Mouse (Mus musculus): Measurements from ENCODE around the gene Cstf2t. TPM values are rescaled to one million over a fixed set of nuclear protein-coding genes. Genes with fewer than 3 reads are reported as not detected.
A peak's percentile ranks its signal among the peaks of the same experiment; 100 is the strongest.

Gene Cstf2t
- total and polyA plus RNA-seq, 3 experiments = 22.8 to 44.5 (median 23.7) TPM

GRCm38 (mm10) chr19:31106835-31107554 lies 24.4 kb downstream of the Cstf2t start:
- no peak overlapping the region for H3K4me2 ChIP-seq (ENCODE audit: insufficient read depth, low read depth, poor library complexity, severe bottlenecking)
- no peak overlapping the region for H3K4me3 ChIP-seq (replicated peaks in 1 of 3; ENCODE audit: low read depth in 2 of 3, low read length in 2 of 3, poor library complexity in 1 of 3)
- H3K36me3 ChIP-seq (replicated peaks in 1 of 2; ENCODE audit: control insufficient read depth in 1 of 2, insufficient read depth in 1 of 2, low read length in 1 of 2) = no peaks in the 10 kb centered on the region
- no peaks in the 10 kb centered on the region for H3K27me3 ChIP-seq (replicated peaks)
- no peaks in the 10 kb centered on the region for H3K4me1 ChIP-seq (ENCODE audit: control insufficient read depth in 1 of 2, insufficient read depth in 2 of 2)
- in situ Hi-C loops (cut with MboI; ENCODE audit: low pct_ligation_motif_present, low pct_unique_long_range_greater_than_20kb, low sequenced_read_pairs) (no loop called here), dilution Hi-C loops (cut with MboI; ENCODE audit: extremely low pct_ligation_motif_present, extremely low pct_unique_long_range_greater_than_20kb, low sequenced_read_pairs) (no loop called here)
- TF ChIP-seq POLR2AphosphoS2 (IDR thresholded peaks at IDR 0.05; ENCODE audit: low read depth, low read length) (no peak), USF1 (IDR thresholded peaks at IDR 0.05; ENCODE audit: low read depth, low read length) (no peak), EP300 (IDR thresholded peaks at IDR 0.05; ENCODE audit: low read length) (no peak), CHD1 (IDR thresholded peaks at IDR 0.05; ENCODE audit: low read depth, low read length) (no peak), POLR2A (IDR thresholded peaks at IDR 0.05; ENCODE audit: low read depth, low read length) (no peak), NELFE (IDR thresholded peaks at IDR 0.05; ENCODE audit: low read depth, low read length) (no peak), TCF12 (IDR thresholded peaks at IDR 0.05; ENCODE audit: low read depth, low read length) (no peak), TBP (conservative IDR thresholded peaks at IDR 0.05; ENCODE audit: low read depth, low read length) (no peak), HCFC1 (IDR thresholded peaks at IDR 0.05; ENCODE audit: low read depth, low read length) (no peak)
- no peaks in the 10 kb centered on the region for H3K9me3 ChIP-seq (replicated peaks; ENCODE audit: low read length)
- DNase-seq (ENCODE audit: extremely low read depth) = no peak
- no peak overlapping the region for H3K9ac ChIP-seq (ENCODE audit: insufficient read depth, low read depth)
- no peak overlapping the region for H3K27ac ChIP-seq (ENCODE audit: insufficient read depth, low read depth)
- H3K79me2 ChIP-seq (replicated peaks; ENCODE audit: control insufficient read depth, extremely low read depth, insufficient read depth, poor library complexity, severe bottlenecking) = no peaks in the 10 kb centered on the region

GRCm38 (mm10) chr19:31114690-31115089 lies 32.1 kb downstream of the Cstf2t start:
- Histone ChIP-seq H3K9me3 (replicated peaks; ENCODE audit: low read length) (no peaks in the 10 kb centered on the region), H3K79me2 (replicated peaks; ENCODE audit: control insufficient read depth, extremely low read depth, insufficient read depth, poor library complexity, severe bottlenecking) (no peaks in the 10 kb centered on the region), H3K4me3 (replicated peaks in 1 of 3; ENCODE audit: low read depth in 2 of 3, low read length in 2 of 3, poor library complexity in 1 of 3) (no peak overlapping the region), H3K4me1 (ENCODE audit: control insufficient read depth in 1 of 2, insufficient read depth in 2 of 2) (no peaks in the 10 kb centered on the region), H3K27ac (ENCODE audit: insufficient read depth, low read depth) (no peak overlapping the region), H3K27me3 (replicated peaks) (no peaks in the 10 kb centered on the region), H3K36me3 (replicated peaks in 1 of 2; ENCODE audit: control insufficient read depth in 1 of 2, insufficient read depth in 1 of 2, low read length in 1 of 2) (no peaks in the 10 kb centered on the region), H3K9ac (ENCODE audit: insufficient read depth, low read depth) (no peak overlapping the region), H3K4me2 (ENCODE audit: insufficient read depth, low read depth, poor library complexity, severe bottlenecking) (no peak overlapping the region)
- TF ChIP-seq SIN3A (IDR thresholded peaks at IDR 0.05; ENCODE audit: low read length) = no peak
- TF ChIP-seq POLR2A (IDR thresholded peaks at IDR 0.05; ENCODE audit: low read depth, low read length) = no peak
- no peak for TF ChIP-seq UBTF (IDR thresholded peaks at IDR 0.05; ENCODE audit: low read depth, low read length)
- TF ChIP-seq MAFK (IDR thresholded peaks at IDR 0.05; ENCODE audit: insufficient replicate concordance, low read length) = no peak
- TF ChIP-seq CHD1 (IDR thresholded peaks at IDR 0.05; ENCODE audit: low read depth, low read length) = no peak
- TF ChIP-seq MYC (IDR thresholded peaks at IDR 0.05; ENCODE audit: low read depth, low read length) = no peak
- no peak for TF ChIP-seq USF1 (IDR thresholded peaks at IDR 0.05; ENCODE audit: low read depth, low read length)
- TF ChIP-seq JUND (conservative IDR thresholded peaks at IDR 0.05; ENCODE audit: low read depth, low read length) = no peak
- TF ChIP-seq MAZ (IDR thresholded peaks at IDR 0.05; ENCODE audit: low read depth, low read length) = no peak
- TF ChIP-seq GABPA (IDR thresholded peaks at IDR 0.05; ENCODE audit: insufficient replicate concordance, low read depth, low read length) = no peak
- TF ChIP-seq POLR2AphosphoS2 (IDR thresholded peaks at IDR 0.05; ENCODE audit: low read depth, low read length) = no peak
- TF ChIP-seq E2F4 (IDR thresholded peaks at IDR 0.05; ENCODE audit: insufficient replicate concordance, low read depth, low read length) = no peak
- no peak for TF ChIP-seq IRF4 (IDR thresholded peaks at IDR 0.05; ENCODE audit: low read depth, low read length)
- TF ChIP-seq RCOR1 (conservative IDR thresholded peaks at IDR 0.05; ENCODE audit: low read depth, low read length) = no peak
- no peak for TF ChIP-seq ZNF384 (IDR thresholded peaks at IDR 0.05; ENCODE audit: low read depth, low read length)
- TF ChIP-seq MXI1 (IDR thresholded peaks at IDR 0.05; ENCODE audit: low read depth, low read length) = no peak
- DNase-seq (ENCODE audit: extremely low read depth) = peak; percentile 0
- in situ Hi-C loops (cut with MboI; ENCODE audit: low pct_ligation_motif_present, low pct_unique_long_range_greater_than_20kb, low sequenced_read_pairs) (no loop called here), dilution Hi-C loops (cut with MboI; ENCODE audit: extremely low pct_ligation_motif_present, extremely low pct_unique_long_range_greater_than_20kb, low sequenced_read_pairs) (no loop called here)

Data from CH12.LX (cell line).